Mouse (Mus musculus): ENCODE results near the gene Tbc1d10a. TPM values are rescaled to one million over a fixed set of nuclear protein-coding genes. Genes with fewer than 3 reads are reported as not detected.

The Tbc1d10a gene
- total and polyA plus RNA-seq, 2 experiments: 22.9 to 23.4 TPM

GRCm38 (mm10) chr11:4223393-4224188, 37.0 kb downstream of the Tbc1d10a start:
- H3K36me3 ChIP-seq (ENCODE audit: control insufficient read depth, insufficient read depth, low read length): no peaks in the 10 kb centered on the region
- no peak for TF ChIP-seq CTCF (IDR thresholded peaks at IDR 0.05; ENCODE audit: low read depth, low read length)
- no peak for TF ChIP-seq POLR2A (IDR thresholded peaks at IDR 0.05; ENCODE audit: extremely low read depth, insufficient read depth, low read length)
- H3K27ac ChIP-seq (replicated peaks; ENCODE audit: insufficient read depth, low read depth, low read length): no peak overlapping the region
- H3K4me3 ChIP-seq (ENCODE audit: insufficient read depth, low read depth, low read length): no peak overlapping the region
- peaks cover 2% of the 10 kb centered on the region; the same call in 1 of the 2 replicates for H3K4me1 ChIP-seq (ENCODE audit: control insufficient read depth, insufficient read depth, low read length)
- H3K9ac ChIP-seq (ENCODE audit: low read depth, low read length): no peak overlapping the region
- DNase-seq (ENCODE audit: extremely low read depth, low read depth, low spot score): no peak
- no peaks in the 10 kb centered on the region for H3K27me3 ChIP-seq (ENCODE audit: control insufficient read depth, insufficient read depth, low read length)
- H3K79me2 ChIP-seq (ENCODE audit: control insufficient read depth, insufficient read depth, low read length): no peaks in the 10 kb centered on the region
- 57% methylated on average over 6 of the region's 7 CpGs for WGBS

- H3K4me3 ChIP-seq (ENCODE audit: insufficient read depth, low read depth, low read length): no peak overlapping the region
- TF ChIP-seq POLR2A (IDR thresholded peaks at IDR 0.05; ENCODE audit: extremely low read depth, insufficient read depth, low read length) (no peak), CTCF (IDR thresholded peaks at IDR 0.05; ENCODE audit: low read depth, low read length) (no peak)
- peak; percentile 42 for DNase-seq (ENCODE audit: extremely low read depth, low read depth, low spot score)
- no peaks in the 10 kb centered on the region for H3K27me3 ChIP-seq (ENCODE audit: control insufficient read depth, insufficient read depth, low read length)
- peaks cover 4% of the 10 kb centered on the region; the same call in 1 of the 2 replicates for H3K4me1 ChIP-seq (ENCODE audit: control insufficient read depth, insufficient read depth, low read length)
- WGBS: 25% methylated on average over 2 of the region's 2 CpGs
- no peak overlapping the region for H3K9ac ChIP-seq (ENCODE audit: low read depth, low read length)
- H3K27ac ChIP-seq (replicated peaks; ENCODE audit: insufficient read depth, low read depth, low read length): no peak overlapping the region
- H3K36me3 ChIP-seq (ENCODE audit: control insufficient read depth, insufficient read depth, low read length): no peaks in the 10 kb centered on the region
- no peaks in the 10 kb centered on the region for H3K79me2 ChIP-seq (ENCODE audit: control insufficient read depth, insufficient read depth, low read length)
Observed at GRCm38 (mm10) chr11:4224223-4224622, 37.6 kb downstream of the Tbc1d10a start.

- Histone ChIP-seq H3K36me3 (ENCODE audit: control insufficient read depth, insufficient read depth, low read length) (no peaks in the 10 kb centered on the region), H3K27ac (replicated peaks; ENCODE audit: insufficient read depth, low read depth, low read length) (no peak overlapping the region), H3K4me1 (ENCODE audit: control insufficient read depth, insufficient read depth, low read length) (peaks cover 4% of the 10 kb centered on the region; the same call in 1 of the 2 replicates), H3K9ac (ENCODE audit: low read depth, low read length) (no peak overlapping the region), H3K4me3 (ENCODE audit: insufficient read depth, low read depth, low read length) (no peak overlapping the region), H3K27me3 (ENCODE audit: control insufficient read depth, insufficient read depth, low read length) (no peaks in the 10 kb centered on the region), H3K79me2 (ENCODE audit: control insufficient read depth, insufficient read depth, low read length) (no peaks in the 10 kb centered on the region)
- 90% methylated on average over 5 of the region's 5 CpGs for WGBS
- TF ChIP-seq CTCF (IDR thresholded peaks at IDR 0.05; ENCODE audit: low read depth, low read length) (no peak), POLR2A (IDR thresholded peaks at IDR 0.05; ENCODE audit: extremely low read depth, insufficient read depth, low read length) (no peak)
- DNase-seq (ENCODE audit: extremely low read depth, low read depth, low spot score): no peak
Observed at GRCm38 (mm10) chr11:4226569-4227325, 40.2 kb downstream of the Tbc1d10a start.

- peak; percentile 73 for DNase-seq (ENCODE audit: extremely low read depth, low read depth, low spot score)
- TF ChIP-seq POLR2A (IDR thresholded peaks at IDR 0.05; ENCODE audit: extremely low read depth, insufficient read depth, low read length) (no peak), CTCF (IDR thresholded peaks at IDR 0.05; ENCODE audit: low read depth, low read length) (no peak)
- no peak overlapping the region for H3K27ac ChIP-seq (replicated peaks; ENCODE audit: insufficient read depth, low read depth, low read length)
- WGBS: 22% methylated on average over 8 of the region's 8 CpGs
- H3K79me2 ChIP-seq (ENCODE audit: control insufficient read depth, insufficient read depth, low read length): no peaks in the 10 kb centered on the region
- H3K9ac ChIP-seq (ENCODE audit: low read depth, low read length): no peak overlapping the region
- peaks cover 4% of the 10 kb centered on the region; the same call in 1 of the 2 replicates for H3K4me1 ChIP-seq (ENCODE audit: control insufficient read depth, insufficient read depth, low read length)
- H3K36me3 ChIP-seq (ENCODE audit: control insufficient read depth, insufficient read depth, low read length): no peaks in the 10 kb centered on the region
- H3K4me3 ChIP-seq (ENCODE audit: insufficient read depth, low read depth, low read length): no peak overlapping the region
- H3K27me3 ChIP-seq (ENCODE audit: control insufficient read depth, insufficient read depth, low read length): no peaks in the 10 kb centered on the region
Observed at GRCm38 (mm10) chr11:4228463-4228862, 41.9 kb downstream of the Tbc1d10a start.

- H3K36me3 ChIP-seq (ENCODE audit: control insufficient read depth, insufficient read depth, low read length): no peaks in the 10 kb centered on the region
- peak; percentile 48 for DNase-seq (ENCODE audit: extremely low read depth, low read depth, low spot score)
- no peaks in the 10 kb centered on the region for H3K79me2 ChIP-seq (ENCODE audit: control insufficient read depth, insufficient read depth, low read length)
- WGBS: 66% methylated on average over 4 of the region's 4 CpGs
- no peak overlapping the region for H3K9ac ChIP-seq (ENCODE audit: low read depth, low read length)
- H3K4me1 ChIP-seq (ENCODE audit: control insufficient read depth, insufficient read depth, low read length): peaks cover 4% of the 10 kb centered on the region; the same call in 1 of the 2 replicates
- H3K27ac ChIP-seq (replicated peaks; ENCODE audit: insufficient read depth, low read depth, low read length): no peak overlapping the region
- H3K27me3 ChIP-seq (ENCODE audit: control insufficient read depth, insufficient read depth, low read length): no peaks in the 10 kb centered on the region
- TF ChIP-seq CTCF (IDR thresholded peaks at IDR 0.05; ENCODE audit: low read depth, low read length) (no peak), POLR2A (IDR thresholded peaks at IDR 0.05; ENCODE audit: extremely low read depth, insufficient read depth, low read length) (no peak)
- no peak overlapping the region for H3K4me3 ChIP-seq (ENCODE audit: insufficient read depth, low read depth, low read length)
Observed at GRCm38 (mm10) chr11:4229841-4230240, 43.3 kb downstream of the Tbc1d10a start.

Data from liver, adult 2 months (tissue).